Mouse (Mus musculus) neural tube, embryonic 14.5 days (tissue): Measurements from ENCODE around the gene Gm7879. TPM values are rescaled to one million over a fixed set of nuclear protein-coding genes. Genes with fewer than 3 reads are reported as not detected.

Source experiments
- ATAC-seq: fragments of 200-750 bp; cut with Nextera tagmentation; 2 replicates; pipeline ENCODE4 v1.8.0; 2017; ENCODE audit warnings: low read depth, mild to moderate bottlenecking, moderate TSS enrichment, moderate library complexity
- H3K27ac ChIP-seq: fragments of 300-500 bp; sonication (generic); 2 replicates; pipeline ENCODE4 v1.5.1; 2014; ENCODE audit warnings: low read depth, mild to moderate bottlenecking, control low read depth, low read length, moderate library complexity, mixed read lengths
- H3K27me3 ChIP-seq: fragments of 300-500 bp; sonication (generic); 2 replicates; pipeline ENCODE4 v1.6.1; 2014; ENCODE audit warnings: low read length; ENCODE audit not compliant: control insufficient read depth, insufficient read depth
- H3K36me3 ChIP-seq: fragments of 300-500 bp; sonication (generic); 2 replicates; pipeline ENCODE4 v1.6.1; 2014; ENCODE audit warnings: low read length, mixed read lengths; ENCODE audit not compliant: control insufficient read depth, insufficient read depth
- H3K4me1 ChIP-seq: fragments of 300-500 bp; sonication (generic); 2 replicates; pipeline ENCODE4 v1.6.1; 2014; ENCODE audit warnings: low read length; ENCODE audit not compliant: control insufficient read depth, insufficient read depth
- H3K4me2 ChIP-seq: fragments of 300-500 bp; sonication (generic); 2 replicates; pipeline ENCODE4 v1.6.1; 2014; ENCODE audit warnings: mild to moderate bottlenecking, low read depth, low read length, control low read depth
- H3K4me3 ChIP-seq: fragments of 300-500 bp; sonication (generic); 2 replicates; pipeline ENCODE4 v1.5.1; 2014; ENCODE audit warnings: low read depth, low read length, control low read depth, mixed read lengths
- H3K9ac ChIP-seq: fragments of 300-500 bp; sonication (generic); replicated peaks from 2 replicates; pipeline ENCODE4 v1.6.1; 2014; ENCODE audit warnings: low read depth, mild to moderate bottlenecking, control low read depth, low read length, mixed read lengths
- H3K9me3 ChIP-seq: fragments of 300-500 bp; sonication (generic); 2 replicates; pipeline ENCODE4 v1.6.1; 2016; ENCODE audit warnings: low read length; ENCODE audit not compliant: control insufficient read depth
- WGBS: fragments of 180-500 bp; shearing (Covaris S2); extraction: QIAGEN DNeasy Blood & Tissue Kit; methylation state at CpG from one replicate; pipeline ENCODE4 v1.1.7; 2014; 5-methylcytosine and 5-hydroxymethylcytosine counted together
- polyA plus RNA-seq: library from polyadenylated mRNA; unstranded; fragments of >200 nt; fragmentation: Nextera tagmentation; extraction: Ambion mirVana; gene quantifications from 2 replicates; pipeline ENCODE4 v1.2.1, GENCODE M21; 2014

Gm7879 gene
- polyA plus RNA-seq, 1 experiment from 2014 or later, result not detected

DNA sequence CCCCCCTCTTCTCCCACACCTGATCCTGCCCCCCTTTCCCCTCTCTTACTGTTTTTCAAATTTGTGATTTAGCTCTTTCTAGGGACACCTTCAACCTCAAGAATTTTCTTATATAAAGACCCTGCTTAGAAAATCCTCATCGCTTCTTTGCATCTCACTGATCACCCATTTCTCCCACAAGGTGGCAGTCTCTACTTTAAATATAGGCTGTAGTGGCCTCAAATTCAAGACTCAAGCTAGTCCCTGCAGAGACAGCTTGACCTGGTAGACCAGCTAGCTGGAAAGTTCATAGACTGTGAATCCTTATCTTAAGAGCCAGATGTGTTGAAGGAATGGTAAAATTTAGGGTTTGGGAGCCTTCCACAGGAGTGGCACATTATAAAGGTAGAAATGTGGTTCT lies 20.6 kb upstream of the Gm7879 start:
- no peaks in the 10 kb centered on the region for H3K27me3 ChIP-seq
- H3K4me3 ChIP-seq, result no peak overlapping the region
- H3K9ac ChIP-seq, result no peak overlapping the region
- H3K36me3 ChIP-seq, result no peaks in the 10 kb centered on the region
- H3K27ac ChIP-seq, result no peak overlapping the region
- 35% methylated on average over 1 of the region's 1 CpGs for WGBS
- no peak for ATAC-seq
- H3K9me3 ChIP-seq, result no peaks in the 10 kb centered on the region
- no peak overlapping the region for H3K4me2 ChIP-seq
- H3K4me1 ChIP-seq, result no peaks in the 10 kb centered on the region

DNA sequence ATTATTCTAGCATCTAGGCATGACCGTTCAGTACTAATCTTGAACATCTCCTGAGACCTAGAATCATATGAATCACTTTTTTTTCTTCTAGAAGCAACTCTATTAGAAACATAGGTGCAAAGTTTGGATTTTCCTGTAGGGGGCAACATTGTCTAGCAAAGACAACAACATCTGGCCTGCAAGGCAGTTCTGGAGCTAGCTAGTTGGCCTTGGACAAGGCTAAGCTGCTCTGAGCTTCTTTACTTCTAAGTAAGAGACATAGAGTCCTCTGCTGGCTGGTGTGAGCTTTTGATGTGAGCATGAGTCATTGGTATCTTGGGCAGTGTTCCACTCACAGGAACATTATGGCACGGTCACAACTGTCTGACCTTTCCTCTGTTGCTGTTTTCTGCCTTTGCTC lies 18.8 kb upstream of the Gm7879 start:
- Histone ChIP-seq H3K4me1 (no peaks in the 10 kb centered on the region), H3K9ac (no peak overlapping the region), H3K27me3 (no peaks in the 10 kb centered on the region), H3K9me3 (no peaks in the 10 kb centered on the region), H3K36me3 (no peaks in the 10 kb centered on the region), H3K4me2 (no peak overlapping the region), H3K27ac (no peak overlapping the region), H3K4me3 (no peak overlapping the region)
- no peak for ATAC-seq
- 66% methylated on average over 2 of the region's 2 CpGs for WGBS

DNA sequence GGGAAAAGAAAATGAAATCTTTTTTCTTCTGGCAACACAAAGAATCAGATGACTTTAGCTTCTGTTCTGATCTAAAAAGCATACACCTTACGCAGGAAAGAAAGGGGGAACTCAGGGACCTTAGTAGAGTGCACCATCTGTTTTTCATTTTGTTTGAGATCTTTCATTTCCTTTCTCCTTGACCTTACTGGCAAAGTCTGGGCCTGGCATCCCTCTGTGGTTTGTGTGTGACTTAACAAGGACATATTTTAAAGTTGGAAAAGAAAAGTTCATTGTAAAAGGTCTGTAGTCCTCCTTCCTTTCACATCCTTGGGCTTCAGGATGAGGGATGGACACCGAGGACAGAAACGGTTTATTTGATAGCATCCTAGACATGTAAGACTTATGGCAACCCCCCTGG lies 17.0 kb upstream of the Gm7879 start:
- Histone ChIP-seq H3K4me2 (no peak overlapping the region), H3K9ac (no peak overlapping the region), H3K27ac (no peak overlapping the region), H3K9me3 (no peaks in the 10 kb centered on the region), H3K4me1 (no peaks in the 10 kb centered on the region), H3K27me3 (no peaks in the 10 kb centered on the region), H3K4me3 (no peak overlapping the region), H3K36me3 (no peaks in the 10 kb centered on the region)
- WGBS, result 84% methylated on average over 3 of the region's 3 CpGs
- ATAC-seq, result no peak

DNA sequence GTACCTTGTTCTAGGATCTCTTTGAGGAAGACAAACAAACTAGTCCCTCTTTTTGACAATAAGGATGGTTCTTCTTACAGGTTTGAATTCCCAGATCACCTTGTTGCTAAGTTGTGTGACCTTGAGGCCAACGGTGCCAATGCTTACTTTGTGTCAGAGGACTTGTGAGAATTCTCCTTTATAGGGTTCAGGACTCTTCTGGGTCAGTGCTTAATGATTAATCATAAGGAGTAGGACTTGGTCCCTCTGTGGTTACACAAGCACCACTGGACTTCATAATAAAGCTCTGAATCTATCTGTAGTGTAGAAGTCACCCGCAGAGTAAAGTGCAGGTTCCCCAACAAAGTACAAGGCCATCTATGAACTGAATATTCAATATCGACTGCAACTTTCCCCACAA lies 8.3 kb upstream of the Gm7879 start:
- Histone ChIP-seq H3K9me3 (no peaks in the 10 kb centered on the region), H3K4me1 (no peaks in the 10 kb centered on the region), H3K36me3 (no peaks in the 10 kb centered on the region), H3K9ac (no peak overlapping the region), H3K27me3 (no peaks in the 10 kb centered on the region), H3K4me3 (no peak overlapping the region), H3K4me2 (no peak overlapping the region), H3K27ac (no peak overlapping the region)
- WGBS, result 86% methylated on average over 3 of the region's 3 CpGs
- ATAC-seq, result no peak

DNA sequence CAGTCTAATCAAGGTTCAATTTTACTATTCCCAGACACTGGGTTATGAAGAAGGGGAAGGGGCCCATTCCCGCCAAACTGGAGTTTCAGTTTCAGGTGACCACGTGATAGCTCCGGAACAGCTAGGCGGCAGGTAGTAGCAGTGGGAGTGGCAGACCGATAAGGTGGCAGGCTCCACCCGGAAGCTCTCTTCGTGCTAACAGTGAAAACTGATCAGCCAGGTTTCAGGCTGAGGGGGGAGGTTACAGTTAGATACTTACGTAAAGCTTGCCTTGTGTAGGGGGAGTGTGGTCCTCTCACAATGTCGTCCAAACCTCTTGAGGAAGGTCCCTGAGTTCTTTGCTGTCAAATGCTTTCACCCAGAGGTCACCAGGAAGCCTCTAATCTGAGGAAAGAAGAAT lies 3.7 kb upstream of the Gm7879 start:
- no peaks in the 10 kb centered on the region for H3K4me1 ChIP-seq
- no peak overlapping the region for H3K27ac ChIP-seq
- H3K4me2 ChIP-seq, result no peak overlapping the region
- ATAC-seq, result no peak
- WGBS, result 68% methylated on average over 9 of the region's 9 CpGs
- H3K4me3 ChIP-seq, result no peak overlapping the region
- no peaks in the 10 kb centered on the region for H3K36me3 ChIP-seq
- no peaks in the 10 kb centered on the region for H3K27me3 ChIP-seq
- H3K9ac ChIP-seq, result no peak overlapping the region
- no peaks in the 10 kb centered on the region for H3K9me3 ChIP-seq

DNA sequence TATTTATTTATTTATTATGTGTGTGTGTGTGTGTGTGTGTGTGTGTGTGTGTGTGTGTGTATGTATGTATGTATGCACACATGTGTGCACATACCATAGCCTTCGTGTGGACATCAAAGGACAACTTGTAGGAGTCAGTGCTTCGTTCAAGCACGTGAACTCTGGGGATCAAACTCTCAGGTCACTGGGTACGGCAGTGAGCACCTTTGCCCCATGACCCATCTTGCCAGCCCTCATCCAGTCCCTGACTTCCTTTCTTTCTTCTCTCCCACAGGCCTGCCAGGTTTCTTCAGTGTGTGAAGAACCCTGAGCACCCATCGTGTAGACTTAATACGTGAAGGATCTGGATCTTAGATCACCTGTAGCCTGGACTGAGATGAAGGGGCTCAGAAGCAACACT lies 2.9 kb upstream of the Gm7879 start:
- H3K4me2 ChIP-seq, result no peak overlapping the region
- no peak overlapping the region for H3K4me3 ChIP-seq
- no peak for ATAC-seq
- no peaks in the 10 kb centered on the region for H3K36me3 ChIP-seq
- no peaks in the 10 kb centered on the region for H3K27me3 ChIP-seq
- no peak overlapping the region for H3K27ac ChIP-seq
- 98% methylated on average over 6 of the region's 6 CpGs for WGBS
- H3K9me3 ChIP-seq, result no peaks in the 10 kb centered on the region
- H3K4me1 ChIP-seq, result no peaks in the 10 kb centered on the region
- H3K9ac ChIP-seq, result no peak overlapping the region

DNA sequence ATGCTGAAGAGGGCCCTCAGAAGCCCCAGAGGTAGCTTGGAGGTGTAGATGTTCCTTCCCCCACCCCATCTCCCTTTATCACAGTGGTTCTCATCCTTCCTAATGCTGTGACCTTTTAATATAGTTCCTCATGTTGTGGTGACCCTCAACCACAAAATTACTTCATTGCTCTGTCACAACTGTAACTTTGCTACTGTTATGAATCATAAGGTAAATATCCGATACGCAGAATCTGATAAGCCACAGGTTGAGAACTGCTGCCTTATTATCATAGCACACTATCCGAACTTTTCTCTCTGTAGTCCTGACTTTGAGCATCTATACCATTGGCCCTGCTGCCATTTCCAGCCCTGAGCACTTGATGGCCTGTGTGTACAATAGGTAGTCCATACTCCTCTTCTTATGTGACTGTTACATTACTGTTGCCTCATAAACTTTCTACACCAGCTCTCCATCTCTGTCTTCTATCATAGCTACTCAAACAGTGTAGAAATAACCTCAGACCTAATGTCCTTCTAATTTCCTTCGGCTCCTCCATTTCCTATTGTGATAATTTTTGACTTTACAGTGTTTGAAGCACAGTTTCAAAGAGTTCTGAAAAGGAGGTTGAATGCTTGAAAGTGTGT lies 2.4 kb downstream of the Gm7879 start:
- H3K9ac ChIP-seq, result no peak overlapping the region
- no peaks in the 10 kb centered on the region for H3K36me3 ChIP-seq
- H3K4me1 ChIP-seq, result no peaks in the 10 kb centered on the region
- 91% methylated on average over 4 of the region's 4 CpGs for WGBS
- no peak for ATAC-seq
- H3K27me3 ChIP-seq, result no peaks in the 10 kb centered on the region
- H3K27ac ChIP-seq, result no peak overlapping the region
- H3K4me2 ChIP-seq, result no peak overlapping the region
- H3K4me3 ChIP-seq, result no peak overlapping the region
- H3K9me3 ChIP-seq, result no peaks in the 10 kb centered on the region

DNA sequence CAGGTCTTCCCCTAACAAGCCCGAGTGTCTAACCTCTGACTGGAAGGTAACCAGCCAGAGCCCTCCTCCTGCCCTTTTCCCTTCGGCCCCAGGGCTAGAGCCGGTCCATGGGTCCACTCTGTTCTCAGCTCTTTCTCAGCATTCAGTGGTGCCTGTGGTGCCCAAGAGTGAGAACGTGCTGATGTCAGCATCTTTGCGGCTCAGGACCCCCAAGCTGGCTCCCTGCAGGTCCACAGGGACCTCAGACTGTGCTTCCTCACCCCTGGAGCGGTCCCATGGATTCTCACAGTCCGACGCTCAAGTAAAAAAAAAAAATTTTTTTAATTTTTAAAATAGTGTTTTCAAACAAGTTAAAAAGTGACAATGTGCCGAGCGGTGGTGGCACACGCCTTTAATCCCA lies 8.9 kb downstream of the Gm7879 start:
- no peak overlapping the region for H3K27ac ChIP-seq
- no peak for ATAC-seq
- no peak overlapping the region for H3K9ac ChIP-seq
- H3K27me3 ChIP-seq, result no peaks in the 10 kb centered on the region
- 95% methylated on average over 11 of the region's 11 CpGs for WGBS
- H3K4me3 ChIP-seq, result no peak overlapping the region
- no peaks in the 10 kb centered on the region for H3K4me1 ChIP-seq
- no peaks in the 10 kb centered on the region for H3K9me3 ChIP-seq
- no peak overlapping the region for H3K4me2 ChIP-seq
- H3K36me3 ChIP-seq, result no peaks in the 10 kb centered on the region

DNA sequence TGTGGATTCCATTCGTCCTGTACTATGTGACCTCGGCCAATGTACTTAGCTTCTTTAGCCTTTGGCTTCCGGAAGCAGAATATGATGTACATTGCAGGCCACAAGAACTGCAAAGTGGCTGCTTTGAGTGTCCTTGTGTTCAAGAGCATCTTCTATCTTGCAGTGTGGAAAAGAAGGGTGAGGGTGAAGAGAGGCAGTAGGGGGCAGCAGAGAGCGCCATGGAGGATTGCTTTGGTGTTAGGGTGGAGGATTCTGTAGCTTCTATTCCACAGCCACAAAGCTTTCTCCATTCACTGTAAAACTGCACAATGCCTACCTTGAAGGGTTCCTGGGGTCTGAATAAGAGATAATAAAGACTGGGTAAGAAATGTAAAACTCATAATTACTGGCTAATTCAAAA lies 11.0 kb downstream of the Gm7879 start:
- ATAC-seq, result no peak
- Histone ChIP-seq H3K9ac (no peak overlapping the region), H3K27me3 (no peaks in the 10 kb centered on the region), H3K4me2 (no peak overlapping the region), H3K36me3 (no peaks in the 10 kb centered on the region), H3K4me1 (no peaks in the 10 kb centered on the region), H3K4me3 (no peak overlapping the region), H3K9me3 (no peaks in the 10 kb centered on the region), H3K27ac (no peak overlapping the region)
- WGBS, result 36% methylated on average over 4 of the region's 4 CpGs

DNA sequence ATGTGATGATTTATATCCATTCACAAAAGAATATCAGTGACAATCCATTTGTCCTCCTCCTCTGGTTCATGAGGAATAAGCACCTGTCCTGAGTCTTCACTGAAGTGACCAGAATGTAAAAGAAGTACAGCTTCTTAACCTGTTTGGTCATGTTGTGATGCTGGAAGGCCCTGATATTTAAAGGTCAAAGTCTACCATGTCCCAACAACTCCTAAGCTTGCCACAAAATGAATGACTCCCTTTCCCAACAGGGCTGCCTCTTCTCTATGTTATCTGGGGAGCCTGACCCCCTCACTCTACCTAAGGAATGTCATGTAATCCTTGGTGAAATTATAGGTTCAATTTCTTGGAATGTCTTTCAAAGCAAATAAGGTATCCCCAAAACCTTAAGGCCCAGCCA lies 14.8 kb downstream of the Gm7879 start:
- no peaks in the 10 kb centered on the region for H3K9me3 ChIP-seq
- no peak overlapping the region for H3K27ac ChIP-seq
- H3K9ac ChIP-seq, result no peak overlapping the region
- no peaks in the 10 kb centered on the region for H3K4me1 ChIP-seq
- H3K36me3 ChIP-seq, result no peaks in the 10 kb centered on the region
- no peaks in the 10 kb centered on the region for H3K27me3 ChIP-seq
- ATAC-seq, result no peak
- H3K4me2 ChIP-seq, result no peak overlapping the region
- no peak overlapping the region for H3K4me3 ChIP-seq
